Mouse (Mus musculus): ENCODE results near the gene Rfxap.
A peak's percentile ranks its signal among the peaks of the same experiment; 100 is the strongest.

The Rfxap gene

GRCm38 (mm10) chr3:54807666-54808217 lies at the start of gene Rfxap:
Gene Rfxap, minus strand, starts transcription at chr3:54807791.
- DNase-seq (ENCODE audit: low spot score in 2 of 2), result peak; percentile 92 to 96

- DNase-seq (ENCODE audit: low spot score in 2 of 2), result no peak
Measured at GRCm38 (mm10) chr3:54835421-54835820, 27.8 kb upstream of the Rfxap start.

GRCm38 (mm10) chr3:54832491-54832890 lies 24.9 kb upstream of the Rfxap start:
- DNase-seq (ENCODE audit: low spot score in 2 of 2), result no peak

- no peak for DNase-seq (ENCODE audit: low spot score in 2 of 2)
Measured at GRCm38 (mm10) chr3:54822526-54822925, 14.9 kb upstream of the Rfxap start.

- DNase-seq (ENCODE audit: low spot score in 2 of 2), result peak in 1 of 2 experiments; percentile 15
Measured at GRCm38 (mm10) chr3:54815292-54815691, 7.7 kb upstream of the Rfxap start.

- DNase-seq (ENCODE audit: low spot score in 2 of 2), result no peak
Measured at GRCm38 (mm10) chr3:54814622-54815021, 7.0 kb upstream of the Rfxap start.

GRCm38 (mm10) chr3:54813418-54813988 lies 5.9 kb upstream of the Rfxap start:
- no peak for DNase-seq (ENCODE audit: low spot score in 2 of 2)

- DNase-seq (ENCODE audit: low spot score in 2 of 2), result no peak
Measured at GRCm38 (mm10) chr3:54811616-54812015, 4.0 kb upstream of the Rfxap start.

GRCm38 (mm10) chr3:54809111-54809510 lies 1.5 kb upstream of the Rfxap start:
- DNase-seq (ENCODE audit: low spot score in 2 of 2), result no peak

- DNase-seq (ENCODE audit: low spot score in 2 of 2), result peak in 1 of 2 experiments; percentile 9
Measured at GRCm38 (mm10) chr3:54807061-54807661, 430 bp downstream of the Rfxap start.

- DNase-seq (ENCODE audit: low spot score in 2 of 2), result no peak
Measured at GRCm38 (mm10) chr3:54803713-54804112, 3.9 kb downstream of the Rfxap start.

- DNase-seq (ENCODE audit: low spot score in 2 of 2), result peak in 1 of 2 experiments; percentile 6
Measured at GRCm38 (mm10) chr3:54797211-54797610, 10.4 kb downstream of the Rfxap start.

GRCm38 (mm10) chr3:54795806-54796205 lies 11.8 kb downstream of the Rfxap start:
- DNase-seq (ENCODE audit: low spot score in 2 of 2), result no peak

- DNase-seq (ENCODE audit: low spot score in 2 of 2), result no peak
Measured at GRCm38 (mm10) chr3:54795379-54795778, 12.2 kb downstream of the Rfxap start.

- DNase-seq (ENCODE audit: low spot score in 2 of 2), result no peak
Measured at GRCm38 (mm10) chr3:54793762-54794161, 13.8 kb downstream of the Rfxap start.

- no peak for DNase-seq (ENCODE audit: low spot score in 2 of 2)
Measured at GRCm38 (mm10) chr3:54791822-54792677, 15.5 kb downstream of the Rfxap start.

GRCm38 (mm10) chr3:54790601-54791000 lies 17.0 kb downstream of the Rfxap start:
- DNase-seq (ENCODE audit: low spot score in 2 of 2), result no peak

GRCm38 (mm10) chr3:54775989-54776631 lies 31.5 kb downstream of the Rfxap start:
- DNase-seq (ENCODE audit: low spot score in 2 of 2), result no peak

- no peak for DNase-seq (ENCODE audit: low spot score in 2 of 2)
Measured at GRCm38 (mm10) chr3:54773613-54774012, 34.0 kb downstream of the Rfxap start.

GRCm38 (mm10) chr3:54769349-54770275 lies 38.0 kb downstream of the Rfxap start:
- DNase-seq (ENCODE audit: low spot score in 2 of 2), result no peak

- no peak for DNase-seq (ENCODE audit: low spot score in 2 of 2)
Measured at GRCm38 (mm10) chr3:54768592-54768991, 39.0 kb downstream of the Rfxap start.

Measured in heart, adult 9 months (tissue).